Mouse (Mus musculus) megakaryocyte, adult 5-6 weeks (primary cell): ENCODE data around the gene Cbln1. TPM values are rescaled to one million over a fixed set of nuclear protein-coding genes. Genes with fewer than 3 reads are reported as not detected.

Source experiments
- ATAC-seq: 2 replicates; pipeline ENCODE4 v1.8.0; 2016; ENCODE audit warnings: mild to moderate bottlenecking, inconsistent platforms; ENCODE audit not compliant: poor library complexity, severe bottlenecking
- total RNA-seq, 2 experiments: library from RNA; stranded (forward) in 1 of 2; stranded (reverse) in 1 of 2; fragments of 153-499, 151-499 nt in 1 of 2; fragments of 221-1000, 200-1000 nt in 1 of 2; gene quantifications; 2 replicates each; pipeline versions ENCODE4 v1.2.3 to v1.2.4; 2015 to 2017

The Cbln1 gene
- 0.04 TPM in 1 of 2 replicates, not detected in the other for total RNA-seq (2015)
- total RNA-seq (2017) = not detected in 2 replicates

DNA sequence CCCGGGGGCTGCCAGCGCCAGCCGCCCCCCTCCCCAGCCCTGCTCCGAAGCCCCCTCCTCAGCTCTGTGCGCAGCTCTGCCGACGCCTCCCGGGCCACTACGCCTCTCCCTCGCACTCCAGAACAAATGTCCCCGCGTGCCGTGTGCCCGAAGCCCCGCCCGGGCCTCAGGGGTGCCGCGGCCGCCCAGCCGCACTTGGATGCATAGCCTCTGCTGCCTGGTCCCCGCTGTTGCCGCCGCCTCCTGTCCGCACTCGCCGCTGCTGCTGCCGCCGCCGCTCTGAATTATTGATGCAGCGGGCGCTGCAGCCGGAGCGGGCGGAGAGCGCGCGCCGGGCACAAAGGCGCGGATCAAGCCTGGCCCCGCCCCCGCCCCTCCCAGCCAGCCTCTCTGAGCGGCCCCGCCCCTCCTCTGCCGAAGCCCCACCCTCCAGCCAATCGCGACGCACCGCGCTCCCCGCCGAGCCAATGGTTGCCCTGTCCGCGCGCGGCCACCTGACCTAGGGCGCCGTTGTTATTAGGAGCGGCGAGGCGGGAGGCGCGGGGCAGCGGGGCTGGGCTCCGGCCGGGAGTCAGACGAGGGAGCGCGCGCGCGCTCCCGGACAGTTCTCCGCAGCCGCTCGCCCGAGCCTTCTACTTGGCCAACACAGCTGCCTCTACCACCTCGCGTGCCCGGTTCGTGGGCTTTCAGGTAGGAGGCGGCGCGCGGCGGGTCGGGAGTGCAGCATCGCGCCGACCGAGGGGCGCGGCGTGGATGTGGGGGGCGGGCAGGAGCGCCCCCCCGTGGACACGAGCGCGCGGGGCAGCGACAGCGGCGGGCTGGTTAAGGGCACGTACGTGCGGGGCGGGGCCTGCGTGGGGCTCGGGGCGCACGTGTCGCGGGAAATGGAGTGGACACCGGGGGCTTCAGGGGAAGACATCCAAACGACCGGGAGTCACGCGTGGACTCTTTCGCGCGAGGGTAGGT, at the start of gene Cbln1:
Gene Cbln1, minus strand, starts transcription at position 339 of the 966 bp plus-strand sequence.
- peak; percentile 87 for ATAC-seq

DNA sequence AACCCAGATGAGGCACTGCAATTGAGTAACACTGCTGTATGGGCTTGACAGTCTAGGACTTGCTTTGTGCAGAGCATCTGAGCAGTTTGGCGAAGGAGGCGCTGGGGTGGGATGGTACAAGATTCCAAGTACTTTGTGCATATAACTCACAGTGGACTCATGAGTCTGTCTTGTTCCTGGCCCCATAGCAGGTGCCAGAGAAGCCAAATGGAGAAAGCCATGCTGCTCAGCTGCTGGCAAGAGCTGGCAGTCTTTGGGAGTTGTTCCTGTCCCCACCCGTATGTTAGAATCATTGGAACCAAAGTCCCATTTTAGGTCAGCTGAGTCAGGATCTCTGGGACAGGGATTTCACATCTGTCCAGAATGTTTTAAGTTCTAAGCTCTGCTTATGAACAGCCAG, 44.7 kb upstream of the Cbln1 start:
- ATAC-seq = no peak

DNA sequence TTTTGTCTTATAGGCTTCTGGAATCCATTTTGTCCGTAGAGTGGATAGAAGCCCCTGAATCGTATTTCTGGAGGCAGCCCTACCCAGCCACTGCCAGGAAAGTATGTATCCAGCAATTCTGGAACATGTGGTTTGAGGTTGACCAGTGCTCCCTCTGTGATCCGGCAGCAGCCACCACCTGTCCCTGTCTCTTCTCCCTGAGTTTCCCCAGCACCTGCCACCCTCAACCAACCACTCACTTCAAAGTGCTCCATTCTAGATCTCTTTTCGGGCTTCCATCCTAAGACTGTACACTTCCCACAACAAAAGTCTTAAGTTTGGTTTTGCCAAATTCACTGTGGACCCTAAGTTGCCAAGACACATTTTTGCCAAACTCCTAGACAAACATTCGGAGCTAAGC, 41.4 kb upstream of the Cbln1 start:
- no peak for ATAC-seq

DNA sequence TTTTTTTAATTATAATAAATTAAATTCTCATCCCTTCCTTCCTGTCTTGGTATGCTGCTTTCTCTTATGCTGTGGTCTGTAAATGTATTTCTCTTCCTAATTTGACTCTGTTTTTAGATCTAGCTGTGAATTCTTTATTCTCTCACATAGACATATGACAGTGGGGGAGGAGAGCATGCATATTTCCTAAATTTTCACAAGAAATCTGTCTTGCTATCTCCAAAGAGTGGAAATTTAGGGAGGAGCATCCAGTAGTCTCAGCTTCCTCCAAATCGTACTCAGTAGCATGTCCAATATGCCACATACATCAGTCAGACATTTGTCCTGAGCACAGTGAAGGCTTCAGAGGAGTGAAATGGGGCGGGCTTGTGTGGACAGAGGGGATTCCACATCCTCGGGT, 40.9 kb upstream of the Cbln1 start:
- ATAC-seq = no peak

DNA sequence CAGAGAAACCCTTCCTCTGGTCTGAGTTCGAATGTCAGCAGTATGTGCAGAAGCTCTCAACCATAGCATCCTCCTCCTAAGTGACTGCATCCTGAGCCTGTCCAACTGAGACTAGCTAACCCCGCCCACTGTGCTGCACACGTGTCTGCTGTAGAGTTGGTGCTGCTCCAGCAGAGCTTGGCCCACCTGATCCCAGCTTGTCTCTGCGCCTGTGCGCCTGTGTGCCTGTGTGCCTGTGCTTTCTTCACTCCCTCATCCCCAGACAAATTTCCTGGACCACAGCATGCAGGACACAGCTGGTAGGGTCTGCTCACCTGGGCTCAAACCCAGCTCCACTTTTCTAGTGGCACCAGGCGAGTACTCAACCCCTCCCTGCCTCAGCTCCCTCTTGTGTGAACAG, 40.2 kb upstream of the Cbln1 start:
- no peak for ATAC-seq

DNA sequence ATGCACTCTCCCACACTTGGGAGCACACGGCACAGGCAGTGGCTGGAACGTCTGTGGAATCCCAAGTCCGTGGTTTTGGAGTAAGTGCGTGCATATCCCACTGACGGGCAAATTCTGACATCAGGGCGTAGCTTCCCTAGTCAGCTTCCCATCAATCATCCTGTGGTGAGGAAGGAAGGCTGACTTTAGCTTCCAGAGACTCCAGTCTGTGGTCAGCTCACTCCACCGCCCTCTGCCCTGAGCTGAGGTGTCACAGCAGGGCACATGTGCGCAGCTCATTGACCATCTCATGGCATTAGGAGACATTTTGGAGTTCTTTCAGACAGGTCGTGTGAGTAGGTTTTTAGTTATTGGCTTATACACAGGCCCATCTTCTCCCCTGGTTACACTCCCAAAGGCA, 34.6 kb upstream of the Cbln1 start:
- ATAC-seq = no peak

DNA sequence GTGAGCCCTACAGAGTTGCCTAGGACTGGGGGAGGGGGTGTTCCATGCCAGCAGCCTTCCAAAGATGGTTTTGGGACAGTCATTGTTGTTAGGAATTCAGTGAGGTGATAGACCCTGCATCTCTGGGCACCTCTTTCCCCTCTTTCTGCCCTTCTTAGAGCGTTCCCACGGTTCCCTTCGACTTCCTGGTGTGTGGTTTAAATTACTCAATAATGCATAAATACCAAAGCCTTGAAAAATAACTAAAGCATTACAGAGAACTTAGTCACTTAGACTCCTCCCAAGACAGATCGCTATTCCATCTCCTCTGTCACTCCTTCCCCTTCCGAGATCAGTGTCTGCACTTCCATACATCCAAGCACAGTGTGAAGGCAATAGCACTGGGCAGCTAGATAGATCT, 32.0 kb upstream of the Cbln1 start:
- no peak for ATAC-seq

DNA sequence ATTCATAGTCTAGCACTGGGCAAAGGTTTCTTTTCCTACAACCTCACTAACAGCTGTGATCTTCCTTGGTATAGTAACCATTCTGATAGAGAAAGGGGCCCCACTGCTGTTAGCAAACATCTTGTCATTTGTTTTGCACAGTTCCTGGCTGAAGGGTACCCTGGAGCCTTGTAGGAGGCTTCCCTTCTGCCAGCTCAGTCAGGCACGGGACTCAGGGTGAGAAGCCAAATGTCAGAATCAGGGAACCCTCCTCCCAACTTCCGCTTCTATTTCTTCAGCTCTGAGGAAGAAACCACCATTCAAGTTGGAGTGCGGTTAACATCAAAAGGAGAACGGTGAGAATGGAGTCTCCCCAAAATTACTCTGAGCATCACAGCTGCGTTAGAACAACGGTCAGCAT, 30.3 kb upstream of the Cbln1 start:
- no peak for ATAC-seq

DNA sequence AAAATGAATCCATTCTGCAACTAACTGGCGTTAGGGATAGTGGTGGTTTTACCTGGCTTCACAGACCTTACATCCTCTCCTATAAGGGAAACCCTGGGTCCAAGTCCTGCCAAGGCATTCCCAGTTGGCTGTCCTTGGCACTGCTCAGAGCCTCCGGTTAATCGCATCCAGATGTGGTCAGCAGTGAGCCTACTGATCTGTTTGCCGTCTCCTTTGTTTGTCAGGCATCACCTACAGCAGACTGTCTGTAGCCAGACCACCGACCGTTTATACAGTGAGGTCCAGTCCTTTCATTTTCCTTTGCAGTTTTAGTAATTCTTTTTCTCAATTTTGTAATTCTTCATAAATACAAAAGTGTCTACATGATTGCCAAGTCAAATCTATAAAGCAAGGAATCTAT, 25.2 kb upstream of the Cbln1 start:
- no peak for ATAC-seq

DNA sequence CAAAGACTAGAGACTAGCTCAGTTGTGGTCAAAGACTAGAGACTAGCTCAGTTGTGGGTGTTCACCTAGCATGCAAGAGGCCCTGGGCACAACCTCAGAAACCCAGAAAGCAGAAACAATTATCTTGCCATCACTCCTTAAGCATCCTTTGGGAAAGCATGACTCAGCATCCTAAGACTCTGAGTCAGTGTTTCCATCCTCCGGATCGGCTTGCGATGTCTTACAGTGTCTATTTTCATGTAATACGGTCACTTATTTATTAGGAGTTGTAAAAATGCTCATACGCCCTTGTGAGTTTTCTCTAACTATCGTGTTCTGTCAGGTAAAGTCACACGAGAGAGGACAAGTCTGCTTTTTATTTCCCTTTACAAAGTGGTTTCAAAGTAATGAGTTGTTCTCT, 24.1 kb upstream of the Cbln1 start:
- no peak for ATAC-seq

DNA sequence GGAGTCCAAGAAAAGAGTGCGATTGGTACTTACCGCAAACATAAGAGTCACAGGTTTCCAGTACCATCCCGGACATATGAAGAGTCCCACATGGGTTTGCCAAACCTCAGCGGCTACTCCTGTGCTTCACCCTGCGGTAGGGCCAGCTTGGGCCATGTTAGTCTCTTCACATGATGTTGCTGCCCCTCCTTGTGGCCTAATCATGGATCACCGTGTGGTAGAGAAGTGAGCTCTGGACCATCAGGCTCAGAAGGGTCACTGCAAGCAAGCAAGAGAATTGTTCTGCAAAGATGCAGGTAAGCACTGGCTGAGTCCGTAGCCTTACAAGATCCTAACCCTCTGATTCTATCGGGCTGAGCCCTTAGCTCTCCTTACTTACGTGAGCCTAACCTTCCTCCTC, 22.5 kb upstream of the Cbln1 start:
- ATAC-seq = no peak

DNA sequence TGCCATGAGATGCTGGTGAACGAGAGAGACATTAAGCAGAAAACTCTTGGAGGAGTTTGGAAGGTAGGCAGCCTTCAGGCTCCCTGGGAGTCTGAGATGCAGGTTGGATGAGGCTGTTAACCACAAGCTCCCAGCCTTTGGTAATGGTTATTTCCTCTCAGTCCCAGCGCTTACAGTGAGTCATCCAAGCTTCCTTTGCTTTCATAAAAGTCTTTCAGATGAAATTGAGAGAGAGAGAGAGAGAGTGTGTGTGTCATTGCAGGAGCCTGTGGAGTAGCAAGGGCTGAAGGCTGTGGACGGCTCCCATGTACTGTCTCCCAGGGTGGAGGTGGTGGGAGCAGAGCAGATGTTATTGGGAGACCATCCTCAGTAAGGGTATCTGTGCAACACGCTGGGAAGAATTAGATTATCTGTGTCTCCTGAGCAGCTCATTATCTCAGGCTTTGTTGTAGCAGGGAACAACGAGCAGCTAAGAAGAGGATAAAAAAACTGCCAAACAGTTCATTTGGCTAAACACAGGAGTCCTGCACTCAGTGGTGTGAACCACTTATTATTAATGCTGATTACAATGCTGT, 17.5 kb upstream of the Cbln1 start:
- ATAC-seq = no peak

DNA sequence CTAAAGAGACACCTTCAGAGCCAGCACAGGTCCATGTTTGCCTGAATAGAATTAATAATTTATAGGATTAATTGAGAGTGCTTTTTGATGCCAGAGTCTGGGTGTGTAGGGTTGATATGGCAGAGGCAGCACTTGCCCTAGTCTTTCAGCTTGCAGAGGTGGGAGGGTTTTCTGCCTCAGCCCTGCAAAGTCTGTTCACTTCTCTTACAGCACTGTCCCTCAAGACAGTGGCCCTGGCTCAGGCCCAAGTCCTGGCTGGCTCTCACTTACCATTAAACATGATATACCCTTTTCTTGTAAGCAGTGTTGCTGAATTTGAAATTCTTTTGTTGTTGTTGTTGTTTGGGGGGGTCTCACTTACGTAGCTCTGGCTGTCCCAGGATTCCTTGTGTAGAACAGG, 9.0 kb upstream of the Cbln1 start:
- no peak for ATAC-seq

DNA sequence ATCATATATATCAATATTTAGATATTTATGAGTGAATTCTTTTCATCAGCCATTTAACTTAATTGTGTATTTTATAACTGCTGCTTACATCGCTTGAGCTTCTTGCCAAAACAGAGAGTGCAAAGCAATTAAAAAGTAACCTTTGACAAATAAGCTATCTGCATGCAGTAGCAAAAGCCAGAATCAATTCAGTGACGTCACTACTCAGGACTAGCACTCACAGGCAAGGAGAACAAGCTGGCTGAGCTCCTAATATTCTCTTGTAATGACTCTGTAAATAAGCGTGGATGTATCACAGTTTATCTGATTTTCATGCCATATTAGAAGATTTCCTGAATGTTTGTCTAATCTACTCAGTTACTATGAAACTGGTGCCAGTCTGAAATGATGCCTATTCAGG, 5.8 kb upstream of the Cbln1 start:
- no peak for ATAC-seq

DNA sequence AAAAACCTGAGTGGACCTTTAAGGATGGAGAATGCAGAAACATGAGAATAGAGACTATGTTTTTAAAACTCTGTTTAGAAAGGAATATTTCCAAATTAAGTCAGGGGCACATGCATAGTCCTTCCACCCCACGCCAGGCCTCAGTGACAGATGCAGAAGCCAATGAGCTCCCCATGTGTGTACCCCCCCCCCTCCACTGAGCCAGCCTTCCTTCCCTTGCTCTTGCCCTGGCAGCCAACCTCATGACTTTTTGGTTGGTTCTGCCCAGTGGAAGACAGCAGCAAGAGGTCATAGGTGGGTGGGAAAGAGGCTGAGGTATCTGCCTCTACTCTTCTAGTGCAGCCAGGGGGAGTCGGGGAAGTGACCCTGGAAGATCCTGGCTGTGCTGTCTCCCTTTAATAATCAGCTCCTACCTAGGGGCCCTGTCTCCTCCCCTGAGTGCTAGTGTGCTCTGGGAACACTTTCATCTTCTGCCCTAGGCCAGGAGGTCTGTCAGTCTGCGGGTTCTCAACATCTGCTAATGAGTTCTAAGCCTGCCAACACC, 4.8 kb upstream of the Cbln1 start:
- no peak for ATAC-seq

DNA sequence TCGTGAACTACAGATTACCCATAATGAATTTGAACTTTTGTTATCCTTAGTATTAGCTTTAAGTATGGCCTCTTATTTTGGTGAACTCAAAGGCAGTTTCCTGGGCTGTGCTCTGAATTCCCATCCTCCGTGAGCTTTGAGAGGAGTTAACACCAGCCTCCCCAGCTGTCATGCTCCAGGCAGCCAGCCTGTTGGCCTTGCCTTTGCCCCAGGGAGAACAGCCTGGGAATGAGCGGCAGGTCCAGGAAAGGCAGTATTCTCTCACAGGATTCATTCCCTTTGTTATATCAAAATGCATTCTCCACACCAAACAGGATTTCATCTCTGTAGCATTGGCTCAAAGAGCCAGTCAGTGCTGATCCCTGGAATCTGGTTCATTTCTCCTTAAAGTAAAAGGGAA, 3.1 kb upstream of the Cbln1 start:
- no peak for ATAC-seq

DNA sequence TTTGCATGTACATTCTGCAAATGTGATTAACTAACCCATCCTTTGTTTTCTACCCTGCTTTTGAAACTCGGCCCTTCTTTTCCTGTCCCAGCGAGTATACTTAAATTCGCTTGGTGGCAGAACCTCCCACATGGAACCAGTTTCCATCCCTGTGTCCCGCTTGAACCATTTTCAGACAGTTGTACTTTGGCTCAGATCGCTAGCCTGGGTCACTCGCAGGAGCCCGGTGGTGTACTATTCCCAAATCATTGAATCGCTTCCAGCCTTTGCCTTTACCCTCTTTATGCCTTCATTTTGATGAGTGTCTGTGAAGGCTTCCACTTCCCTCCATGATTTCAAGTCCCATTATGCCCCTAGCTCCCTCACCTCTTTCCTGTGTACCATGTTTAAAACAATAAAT, 2.0 kb upstream of the Cbln1 start:
- ATAC-seq = no peak

DNA sequence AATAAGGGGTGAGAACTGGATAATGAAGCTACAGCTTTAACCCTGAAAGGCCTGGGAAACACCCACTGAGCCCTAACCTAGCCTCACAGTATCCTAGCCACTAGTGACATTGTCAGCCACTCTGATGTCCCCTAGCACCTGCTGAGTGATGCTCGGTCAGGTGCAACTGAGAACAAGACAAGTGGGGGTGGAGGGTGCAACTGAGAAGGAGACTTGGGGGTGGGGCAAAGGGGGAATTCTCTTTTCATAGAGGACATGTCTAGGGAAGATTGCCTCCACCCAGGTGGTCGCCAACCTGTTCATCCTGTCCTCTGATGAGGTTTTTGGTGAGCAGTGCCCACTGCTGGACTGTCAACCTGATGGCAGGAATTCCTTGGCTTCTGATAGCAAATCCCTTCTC, 1.5 kb upstream of the Cbln1 start:
- ATAC-seq = no peak

DNA sequence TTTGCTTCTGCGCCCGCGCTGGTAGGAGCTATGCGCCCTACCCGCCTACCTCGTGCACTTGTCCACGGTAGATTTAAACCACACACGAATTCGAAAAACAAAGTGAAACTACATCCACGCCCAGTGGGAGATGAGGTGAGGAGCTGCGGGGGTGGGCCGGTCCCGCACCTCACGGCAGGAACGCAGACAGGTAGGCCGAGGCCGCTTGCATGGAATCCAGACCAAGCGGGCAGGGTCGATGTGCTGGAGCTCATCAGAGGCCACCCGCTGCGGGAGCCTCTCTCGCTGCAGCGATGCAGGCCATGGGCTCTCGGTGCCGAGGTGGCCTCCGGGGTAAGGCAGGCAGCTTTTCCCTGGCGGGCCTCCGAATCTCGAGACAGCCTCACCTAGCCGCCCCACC, 905 bp upstream of the Cbln1 start:
- no peak for ATAC-seq

DNA sequence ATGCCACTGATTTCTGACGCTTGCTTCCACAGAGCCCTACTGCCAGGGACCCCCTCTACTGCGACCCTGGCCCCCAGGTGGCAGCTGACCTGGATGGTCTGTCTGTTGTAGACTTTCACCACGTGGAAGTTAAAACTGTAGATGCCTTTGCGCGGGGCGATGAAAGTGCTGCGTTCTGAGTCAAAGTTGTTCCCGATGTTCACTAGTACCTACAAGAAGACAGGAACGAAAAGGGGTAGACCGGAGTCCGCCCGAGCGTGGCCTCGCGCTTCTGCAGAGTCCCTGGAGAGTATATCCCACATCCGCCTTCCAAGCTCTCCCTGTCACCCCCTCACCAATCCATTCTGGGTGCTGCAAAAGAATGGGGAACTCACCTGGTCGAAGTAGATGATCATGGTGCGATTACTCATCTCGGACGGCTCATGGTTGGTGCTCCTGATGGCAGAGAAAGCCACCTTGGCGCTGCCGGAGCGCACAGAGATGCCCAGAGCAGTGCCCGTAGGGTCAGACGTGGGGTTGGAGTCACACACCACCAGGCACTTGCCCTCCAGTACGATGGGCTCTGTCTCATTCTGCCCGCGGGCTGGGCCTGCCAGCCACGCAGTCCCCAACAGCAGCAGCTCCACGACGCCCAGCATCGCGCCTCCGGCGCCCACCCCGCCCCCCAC, 672 bp downstream of the Cbln1 start:
- no peak for ATAC-seq

DNA sequence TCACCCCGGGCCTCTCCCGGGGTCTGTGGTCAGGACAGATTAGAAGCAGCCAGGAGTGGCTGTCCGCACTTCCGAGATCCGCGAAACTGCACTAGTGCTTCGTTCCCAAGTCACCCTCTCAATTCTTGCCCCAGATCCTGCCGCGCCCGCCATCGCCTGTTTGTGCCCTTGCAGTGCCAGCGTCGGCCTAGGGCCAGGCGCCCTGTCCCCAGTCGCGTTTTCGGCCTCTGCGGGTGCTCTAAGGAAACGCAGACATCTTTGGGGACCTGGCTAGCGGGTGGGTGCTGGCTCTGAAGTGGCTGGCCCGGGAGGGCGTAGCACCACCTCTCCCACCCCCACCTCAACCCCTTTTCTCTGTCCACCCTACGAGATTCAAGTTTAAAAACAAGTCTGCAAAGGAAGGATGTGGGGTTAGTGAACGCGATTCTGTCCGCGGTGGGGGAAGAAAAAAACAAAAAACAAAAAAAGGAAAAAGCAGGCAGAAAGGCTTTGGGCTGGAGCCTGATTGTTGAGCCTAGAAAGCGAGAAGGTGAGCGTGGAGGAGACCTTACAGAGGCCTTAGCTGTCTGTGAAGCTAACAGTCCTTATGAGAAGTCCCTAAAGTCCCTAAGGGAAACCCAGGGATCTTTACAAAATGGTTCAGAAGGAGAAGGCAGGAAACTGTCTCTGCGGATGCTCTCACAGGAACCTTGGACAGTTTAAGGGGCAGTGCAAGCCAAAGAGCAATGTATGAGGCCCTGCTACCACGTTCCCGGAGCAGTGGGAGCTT, 1.4 kb downstream of the Cbln1 start:
- ATAC-seq = no peak
